18 mouse cellular contexts compared by ENCODE assay signal in genomic region chr13:40642931-40643330, GRCm38 (mm10).
"Had no signal": no experiment of that assay in that cellular context is flagged by ENCODE, and none has a peak within 500 bp of the region (broad histone marks: within the 10 kb centered on the region; RNA-seq: fewer than 3 reads in every experiment).

No protein-coding gene starts in this region.

- H3K27me3 ChIP-seq: lung, embryonic 15.5 days; megakaryocyte, embryonic 14.5 days; midbrain, embryonic 12.5 days; neural tube, embryonic 12.5 days had no signal

- H3K4me2 ChIP-seq: lung, embryonic 15.5 days; midbrain, embryonic 12.5 days; neural tube, embryonic 12.5 days had no signal

- H3K36me3 ChIP-seq: lung, embryonic 15.5 days; midbrain, embryonic 10.5 days; midbrain, embryonic 12.5 days; neural tube, embryonic 12.5 days had no signal

- H3K9me3 ChIP-seq: lung, embryonic 15.5 days; midbrain, embryonic 10.5 days; midbrain, embryonic 12.5 days; neural tube, embryonic 12.5 days had no signal

- H3K9ac ChIP-seq: liver, postnatal 0 days; lung, embryonic 15.5 days; midbrain, embryonic 12.5 days; neural tube, embryonic 12.5 days had no signal

- DNase-seq: liver, postnatal 0 days; lung, adult 2 months; lung, postnatal 14 days; lung, postnatal 36 days; midbrain, embryonic 14.5 days; right cerebral cortex, postnatal 14 days; right cerebral cortex, postnatal 4 days; spleen, adult 18-20 months; thymus, adult 18-20 months; thymus, postnatal 14 days; thymus, postnatal 36 days had no signal

- H3K4me3 ChIP-seq: lung, embryonic 15.5 days; megakaryocyte, embryonic 14.5 days; midbrain, embryonic 10.5 days; midbrain, embryonic 12.5 days; neural tube, embryonic 12.5 days had no signal

- H3K4me1 ChIP-seq: lung, embryonic 15.5 days; megakaryocyte, embryonic 14.5 days; midbrain, embryonic 10.5 days; midbrain, embryonic 12.5 days; neural tube, embryonic 12.5 days had no signal

- ATAC-seq: liver, postnatal 0 days; lung, postnatal 0 days had no signal

- H3K27ac ChIP-seq: lung, embryonic 15.5 days; macrophage; midbrain, embryonic 10.5 days; midbrain, embryonic 12.5 days; neural tube, embryonic 12.5 days had no signal
